Mouse (Mus musculus): Measurements from ENCODE around the gene Ttc17. TPM values are rescaled to one million over a fixed set of nuclear protein-coding genes. Genes with fewer than 3 reads are reported as not detected.
A peak's percentile ranks its signal among the peaks of the same experiment; 100 is the strongest.

Ttc17 gene
- polyA plus RNA-seq, 1 experiment from 2014 or later = 18.1 TPM

DNA sequence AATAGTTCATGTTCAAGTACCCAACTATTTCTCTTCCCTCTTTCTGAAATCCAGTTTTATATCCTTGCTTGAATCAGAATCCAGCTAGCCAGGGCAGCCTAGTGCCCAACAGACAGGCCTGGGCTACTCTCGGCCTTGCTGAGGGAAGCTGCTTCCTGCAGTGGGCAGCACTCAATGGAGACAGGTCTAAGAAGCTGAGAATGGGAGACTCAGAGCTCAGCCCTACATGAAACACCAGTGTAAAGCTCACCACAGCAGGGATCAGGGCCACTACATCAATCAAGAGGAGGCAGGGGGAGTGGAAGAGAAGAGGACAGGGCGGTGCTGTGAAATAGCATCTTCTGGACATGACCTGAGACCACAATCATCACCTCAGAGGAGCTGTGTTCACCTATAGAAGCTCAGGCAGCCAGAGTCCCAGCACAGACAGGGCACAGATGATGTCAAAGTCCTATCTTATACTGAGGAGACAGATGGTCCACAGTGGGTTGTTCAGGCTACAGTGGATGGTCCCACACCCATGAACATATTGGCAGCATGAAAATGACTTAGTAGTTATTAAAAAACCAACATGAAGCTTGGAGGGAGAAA is 25.3 kb downstream of the Ttc17 start:
- TF ChIP-seq CTCF (IDR thresholded peaks at IDR 0.05; ENCODE audit: low read depth) = no peak
- Histone ChIP-seq H3K4me3 (ENCODE audit: low read depth, low read length) (no peak overlapping the region), H3K27me3 (ENCODE audit: insufficient read depth, low read length) (no peaks in the 10 kb centered on the region), H3K9ac (no peak overlapping the region), H3K4me2 (no peak overlapping the region), H3K27ac (ENCODE audit: low read depth) (no peak overlapping the region), H3K9me3 (ENCODE audit: low read depth, low read length) (no peaks in the 10 kb centered on the region), H3K4me1 (ENCODE audit: insufficient read depth) (no peaks in the 10 kb centered on the region), H3K36me3 (ENCODE audit: insufficient read depth) (peaks cover 41% of the 10 kb centered on the region)
- WGBS = 73% methylated on average over 2 of the region's 2 CpGs
- no peak for DNase-seq
- ATAC-seq (ENCODE audit: insufficient read depth) = no peak

DNA sequence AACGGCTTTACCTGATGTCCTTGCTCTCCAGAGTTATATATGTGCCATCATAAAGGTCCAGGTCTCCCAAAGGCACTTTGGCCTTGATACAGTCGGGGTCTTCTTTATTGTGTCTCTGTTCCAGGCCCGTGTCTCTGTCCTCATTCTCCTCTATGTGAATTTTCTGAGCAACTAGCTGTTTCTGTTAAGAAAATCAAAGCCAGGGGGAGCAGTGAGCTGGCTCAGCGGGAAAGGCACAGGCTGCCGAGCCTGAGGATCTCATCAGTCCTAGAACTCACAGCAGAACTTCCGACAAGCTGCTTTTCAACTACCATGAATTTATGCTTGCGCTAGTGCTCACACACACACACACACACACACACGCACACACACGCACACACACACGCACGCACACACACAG is 27.8 kb downstream of the Ttc17 start:
- WGBS = 79% methylated on average over 11 of the region's 11 CpGs
- H3K4me3 ChIP-seq (ENCODE audit: low read depth, low read length) = no peak overlapping the region
- TF ChIP-seq CTCF (IDR thresholded peaks at IDR 0.05; ENCODE audit: low read depth) = no peak
- H3K36me3 ChIP-seq (ENCODE audit: insufficient read depth) = peaks cover 54% of the 10 kb centered on the region
- H3K27me3 ChIP-seq (ENCODE audit: insufficient read depth, low read length) = no peaks in the 10 kb centered on the region
- no peak overlapping the region for H3K9ac ChIP-seq
- no peaks in the 10 kb centered on the region for H3K4me1 ChIP-seq (ENCODE audit: insufficient read depth)
- no peak overlapping the region for H3K27ac ChIP-seq (ENCODE audit: low read depth)
- DNase-seq = no peak
- no peaks in the 10 kb centered on the region for H3K9me3 ChIP-seq (ENCODE audit: low read depth, low read length)
- no peak for ATAC-seq (ENCODE audit: insufficient read depth)
- no peak overlapping the region for H3K4me2 ChIP-seq

DNA sequence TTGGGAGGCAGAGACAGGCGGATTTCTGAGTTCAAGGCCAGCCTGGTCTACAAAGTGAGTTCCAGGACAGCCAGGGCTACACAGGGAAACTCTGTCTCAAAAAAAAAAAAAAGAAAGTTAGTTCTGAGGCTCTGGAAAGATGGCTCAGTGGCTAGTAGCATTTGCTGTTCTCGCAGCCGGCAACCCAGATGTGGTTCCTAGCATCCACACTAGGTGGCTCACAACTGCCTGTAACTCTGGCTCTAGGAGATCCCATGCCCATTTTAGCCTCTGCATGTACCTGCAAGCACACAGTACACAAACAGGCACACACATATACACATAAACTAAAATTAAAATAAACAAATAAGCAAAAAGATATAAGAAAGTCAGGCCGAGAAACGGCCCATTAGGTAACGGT is 35.4 kb downstream of the Ttc17 start:
- Histone ChIP-seq H3K9me3 (ENCODE audit: low read depth, low read length) (no peaks in the 10 kb centered on the region), H3K36me3 (ENCODE audit: insufficient read depth) (peaks cover 77% of the 10 kb centered on the region), H3K27ac (ENCODE audit: low read depth) (no peak overlapping the region), H3K9ac (no peak overlapping the region), H3K4me2 (no peak overlapping the region), H3K4me3 (ENCODE audit: low read depth, low read length) (no peak overlapping the region), H3K4me1 (ENCODE audit: insufficient read depth) (no peaks in the 10 kb centered on the region), H3K27me3 (ENCODE audit: insufficient read depth, low read length) (no peaks in the 10 kb centered on the region)
- TF ChIP-seq CTCF (IDR thresholded peaks at IDR 0.05; ENCODE audit: low read depth) = peak; percentile 48; the same call in 1 of the 2 replicates
- ATAC-seq (ENCODE audit: insufficient read depth) (no peak), DNase-seq (peak; percentile 30)
- 80% methylated on average over 6 of the region's 6 CpGs for WGBS

DNA sequence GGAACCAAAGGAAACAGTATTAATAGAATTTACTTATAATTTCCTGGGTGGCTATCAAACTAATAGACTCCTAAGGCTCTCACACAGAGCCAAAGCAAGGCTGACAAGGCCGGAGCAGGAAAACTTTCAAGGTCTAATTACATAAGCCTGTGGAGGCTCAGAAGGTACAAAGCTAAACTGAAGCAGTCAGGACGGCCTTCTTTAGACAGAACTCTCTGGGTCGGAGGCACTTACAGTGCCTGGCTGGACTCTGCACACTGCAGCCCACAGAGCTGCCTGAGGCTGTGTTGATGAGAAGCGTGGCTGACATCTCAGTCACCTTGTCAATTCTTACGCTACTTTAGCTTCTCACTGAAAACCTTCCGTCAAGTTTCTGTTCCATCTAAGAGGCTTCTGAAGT is 42.7 kb downstream of the Ttc17 start:
- H3K36me3 ChIP-seq (ENCODE audit: insufficient read depth) = peaks cover 69% of the 10 kb centered on the region
- no peak overlapping the region for H3K9ac ChIP-seq
- no peak overlapping the region for H3K4me3 ChIP-seq (ENCODE audit: low read depth, low read length)
- H3K9me3 ChIP-seq (ENCODE audit: low read depth, low read length) = no peaks in the 10 kb centered on the region
- no peak overlapping the region for H3K4me2 ChIP-seq
- ATAC-seq (ENCODE audit: insufficient read depth) (no peak), DNase-seq (no peak)
- WGBS = 89% methylated on average over 6 of the region's 6 CpGs
- no peak for TF ChIP-seq CTCF (IDR thresholded peaks at IDR 0.05; ENCODE audit: low read depth)
- no peak overlapping the region for H3K27ac ChIP-seq (ENCODE audit: low read depth)
- H3K27me3 ChIP-seq (ENCODE audit: insufficient read depth, low read length) = no peaks in the 10 kb centered on the region
- H3K4me1 ChIP-seq (ENCODE audit: insufficient read depth) = no peaks in the 10 kb centered on the region

- H3K36me3 ChIP-seq (ENCODE audit: insufficient read depth) = peaks cover 72% of the 10 kb centered on the region
- no peak overlapping the region for H3K4me2 ChIP-seq
- DNase-seq = no peak
- H3K9me3 ChIP-seq (ENCODE audit: low read depth, low read length) = no peaks in the 10 kb centered on the region
- WGBS = 72% methylated on average over 4 of the region's 4 CpGs
- no peak for ATAC-seq (ENCODE audit: insufficient read depth)
- no peak overlapping the region for H3K4me3 ChIP-seq (ENCODE audit: low read depth, low read length)
- no peaks in the 10 kb centered on the region for H3K4me1 ChIP-seq (ENCODE audit: insufficient read depth)
- TF ChIP-seq CTCF (IDR thresholded peaks at IDR 0.05; ENCODE audit: low read depth) = no peak
- no peaks in the 10 kb centered on the region for H3K27me3 ChIP-seq (ENCODE audit: insufficient read depth, low read length)
- H3K9ac ChIP-seq = no peak overlapping the region
- H3K27ac ChIP-seq (ENCODE audit: low read depth) = no peak overlapping the region
Observed at GRCm38 (mm10) chr2:94360398-94360973, 46.0 kb downstream of the Ttc17 start.

DNA sequence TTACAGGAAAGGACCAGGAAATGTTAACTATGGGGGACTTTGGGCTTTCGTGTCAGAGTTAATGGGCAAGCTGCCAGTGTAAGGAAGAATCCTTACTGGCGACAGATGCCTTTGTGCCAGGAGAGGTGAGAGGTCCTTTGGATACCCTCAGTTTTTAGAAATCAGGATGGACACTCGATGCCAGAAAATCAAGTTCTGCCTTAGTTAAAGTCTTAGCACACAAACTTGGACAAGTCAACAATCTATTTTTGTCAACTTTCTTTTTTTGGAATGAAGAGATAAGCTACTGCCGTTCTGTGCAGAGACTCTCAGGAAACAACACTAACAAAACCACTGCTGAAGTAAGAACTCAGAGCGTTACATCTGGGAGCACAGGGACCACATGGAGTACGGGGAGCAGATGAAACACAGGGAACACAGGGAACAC is 58.3 kb downstream of the Ttc17 start:
- DNase-seq (peak; percentile 72), ATAC-seq (ENCODE audit: insufficient read depth) (no peak)
- H3K4me3 ChIP-seq (ENCODE audit: low read depth, low read length) = no peak overlapping the region
- TF ChIP-seq CTCF (IDR thresholded peaks at IDR 0.05; ENCODE audit: low read depth) = no peak
- H3K9ac ChIP-seq = no peak overlapping the region
- no peak overlapping the region for H3K27ac ChIP-seq (ENCODE audit: low read depth)
- H3K36me3 ChIP-seq (ENCODE audit: insufficient read depth) = peaks cover 16% of the 10 kb centered on the region
- no peaks in the 10 kb centered on the region for H3K9me3 ChIP-seq (ENCODE audit: low read depth, low read length)
- no peaks in the 10 kb centered on the region for H3K4me1 ChIP-seq (ENCODE audit: insufficient read depth)
- H3K27me3 ChIP-seq (ENCODE audit: insufficient read depth, low read length) = no peaks in the 10 kb centered on the region
- H3K4me2 ChIP-seq = no peak overlapping the region
- 35% methylated on average over 6 of the region's 6 CpGs for WGBS

DNA sequence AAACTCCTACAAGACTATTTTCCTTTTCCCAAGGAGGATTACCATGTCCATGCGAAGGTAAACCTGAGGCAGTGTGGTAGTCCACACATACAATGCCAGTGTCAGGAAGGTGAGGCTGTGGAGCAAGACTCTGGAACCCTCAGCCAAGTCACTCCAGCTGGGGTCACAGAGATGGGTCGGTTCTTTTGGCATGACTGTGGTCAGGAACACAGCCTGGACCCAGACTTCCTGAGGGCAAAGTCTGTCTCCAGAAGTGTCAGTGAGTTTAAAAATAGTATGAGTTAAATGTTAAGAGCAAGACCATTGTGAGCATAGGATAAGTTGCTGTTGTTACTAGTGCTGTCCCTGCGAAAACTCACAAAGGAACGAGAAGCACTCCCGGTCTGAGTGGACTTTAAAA is 59.7 kb downstream of the Ttc17 start:
- ATAC-seq (ENCODE audit: insufficient read depth) (no peak), DNase-seq (no peak)
- Histone ChIP-seq H3K9me3 (ENCODE audit: low read depth, low read length) (no peaks in the 10 kb centered on the region), H3K9ac (no peak overlapping the region), H3K36me3 (ENCODE audit: insufficient read depth) (peaks cover 21% of the 10 kb centered on the region), H3K4me1 (ENCODE audit: insufficient read depth) (no peaks in the 10 kb centered on the region), H3K27me3 (ENCODE audit: insufficient read depth, low read length) (no peaks in the 10 kb centered on the region), H3K4me3 (ENCODE audit: low read depth, low read length) (no peak overlapping the region), H3K27ac (ENCODE audit: low read depth) (no peak overlapping the region), H3K4me2 (no peak overlapping the region)
- no peak for TF ChIP-seq CTCF (IDR thresholded peaks at IDR 0.05; ENCODE audit: low read depth)
- WGBS = 93% methylated on average over 5 of the region's 5 CpGs

All from lung, embryonic 14.5 days (tissue).